ENCODE assay signal across 8 mouse cellular contexts in the genomic region with DNA sequence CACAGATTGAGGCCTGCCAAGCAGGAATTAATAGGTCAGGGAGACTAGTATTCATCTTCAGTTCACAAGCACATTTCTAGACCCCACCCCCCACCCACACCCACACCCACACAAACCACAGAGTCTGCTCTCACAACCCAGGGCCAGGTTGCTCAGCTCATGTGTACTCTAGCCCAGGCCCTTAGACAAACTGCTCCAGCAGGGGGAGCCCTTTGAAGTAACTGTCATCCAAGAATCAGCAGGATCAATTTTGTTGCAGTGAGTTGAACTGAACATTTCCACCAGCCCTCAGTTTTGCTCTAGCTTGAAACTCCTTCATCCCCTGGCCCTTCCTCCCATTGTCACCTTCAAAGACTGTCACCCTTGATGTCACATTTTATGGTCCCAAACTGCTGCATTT.
DNase-seq lines count a peak whose midpoint lies in the region; ATAC-seq and TF ChIP-seq lines count a peak whose summit lies in the region.

No protein-coding gene starts in this region.

- ATAC-seq in granulocyte monocyte progenitor cell, adult 5-6 weeks (replicated peaks; ENCODE audit: poor library complexity, severe bottlenecking), result peak; percentile 41
- ATAC-seq in limb, embryonic 14.5 days (ENCODE audit: low FRiP score, low read depth), result no peak

- H3K4me3 ChIP-seq in limb, embryonic 14.5 days (replicated peaks; ENCODE audit: low read length), result no peak overlapping the region

- H3K27ac ChIP-seq in limb, embryonic 14.5 days (replicated peaks; ENCODE audit: low read depth, low read length), result no peak overlapping the region

- no peak overlapping the region for H3K9ac ChIP-seq in limb, embryonic 14.5 days (ENCODE audit: low read depth, low read length, severe bottlenecking)

- H3K9me3 ChIP-seq in limb, embryonic 14.5 days (ENCODE audit: control insufficient read depth, low read length), result no peaks in the 10 kb centered on the region

- no peaks in the 10 kb centered on the region for H3K36me3 ChIP-seq in limb, embryonic 14.5 days (ENCODE audit: control insufficient read depth, insufficient read depth, low read length)

- intact Hi-C loops in left cerebral cortex, postnatal 14 days (cut with DNase I), result no loop called here
- intact Hi-C loops in left cerebral cortex, postnatal 36 days (cut with DNase I), result loop anchor here (10.0 kb wide), 1 partner anchor 229 kb away; no protein-coding TSS in a partner anchor

- TF ChIP-seq POLR2A in limb, embryonic 14.5 days (IDR thresholded peaks at IDR 0.05; ENCODE audit: borderline replicate concordance, extremely low read depth, insufficient read depth, insufficient read length), result no peak

- peak; percentile 50 to 69 for DNase-seq in left cerebral cortex, postnatal 14 days (ENCODE audit: low spot score in 2 of 2)
- no peak for DNase-seq in left cerebral cortex, postnatal 36 days (ENCODE audit: low spot score in 2 of 2)
- peak; percentile 63 for DNase-seq in R1 (ENCODE audit: low read depth, low spot score)
- DNase-seq in c-Kit-positive CD71-positive TER-119-negative erythroid progenitor cells, embryonic 14.5 days (ENCODE audit: low read depth), result peak; percentile 1
- peak; percentile 28 for DNase-seq in limb, embryonic 14.5 days (ENCODE audit: low spot score)
- DNase-seq in urinary bladder, postnatal 25 days (ENCODE audit: low spot score), result peak; percentile 57
- DNase-seq in spleen, postnatal 36 days (ENCODE audit: low spot score in 2 of 2), result no peak

- no peak overlapping the region for H3K4me2 ChIP-seq in limb, embryonic 14.5 days (replicated peaks; ENCODE audit: low read depth, low read length, severe bottlenecking)

- H3K27me3 ChIP-seq in limb, embryonic 14.5 days (ENCODE audit: control insufficient read depth, insufficient read depth, low read length), result no peaks in the 10 kb centered on the region

- no peaks in the 10 kb centered on the region for H3K4me1 ChIP-seq in limb, embryonic 14.5 days (ENCODE audit: control insufficient read depth, insufficient read depth, low read length)

Comparison
In these comparisons a context has a peak if more than half of its experiments do, and no peak if none do; other contexts are left out.
1. DNase-seq: peak in left cerebral cortex, postnatal 14 days (2 of 2), R1 (single experiment), c-Kit-positive CD71-positive TER-119-negative erythroid progenitor cells, embryonic 14.5 days (single experiment), limb, embryonic 14.5 days (single experiment) and urinary bladder, postnatal 25 days (single experiment); none in left cerebral cortex, postnatal 36 days (0 of 2) and spleen, postnatal 36 days (0 of 2).